Mouse (Mus musculus): ENCODE results near the gene Atp6v1a.

GRCm38 (mm10) chr16:44102925-44103324, 36.6 kb downstream of the Atp6v1a start:
- TF ChIP-seq MYC (IDR thresholded peaks at IDR 0.05; ENCODE audit: low read depth, low read length) = no peak
- no peak for TF ChIP-seq PAX5 (IDR thresholded peaks at IDR 0.05; ENCODE audit: low read length)
- TF ChIP-seq BHLHE40 (IDR thresholded peaks at IDR 0.05; ENCODE audit: low read depth, low read length) = no peak
